Mouse (Mus musculus) mesoderm, embryonic 11.5 days (tissue): ENCODE measurements at regions not wholly inside any gene's neighbourhood (a gene's known extent, or its start where the extent isn't known, plus 50 kb on each side); places are given as distances from the start of the nearest gene placed in this dataset.

Source experiments
- DNase-seq: peaks from one replicate; pipeline ENCODE4 v3.0.0-alpha.2; 2012; ENCODE audit warnings: low read depth, low spot score

- DNase-seq, result no peak
Observed at GRCm38 (mm10) chr16:93392024-93392675, 211.7 kb downstream of the Setd4 start.

GRCm38 (mm10) chr16:93387578-93388116, 216.2 kb downstream of the Setd4 start:
- DNase-seq, result no peak

- DNase-seq, result no peak
Observed at GRCm38 (mm10) chr16:93384039-93384537, 219.8 kb downstream of the Setd4 start.

- no peak for DNase-seq
Observed at GRCm38 (mm10) chr16:93382945-93383344, 220.9 kb downstream of the Setd4 start.

- no peak for DNase-seq
Observed at GRCm38 (mm10) chr16:93380717-93381671, 222.9 kb downstream of the Setd4 start.

GRCm38 (mm10) chr16:93380117-93380516, 223.7 kb downstream of the Setd4 start:
- no peak for DNase-seq

- no peak for DNase-seq
Observed at GRCm38 (mm10) chr16:93379611-93380010, 224.3 kb downstream of the Setd4 start.

- DNase-seq, result no peak
Observed at GRCm38 (mm10) chr16:93374669-93375068, 229.2 kb downstream of the Setd4 start.

GRCm38 (mm10) chr16:93369766-93370146, 234.1 kb downstream of the Setd4 start:
- no peak for DNase-seq

GRCm38 (mm10) chr16:93368824-93369765, 234.8 kb downstream of the Setd4 start:
- DNase-seq, result no peak

- no peak for DNase-seq
Observed at GRCm38 (mm10) chr16:93367995-93368394, 235.9 kb downstream of the Setd4 start.

- DNase-seq, result no peak
Observed at GRCm38 (mm10) chr16:93367246-93367805, 236.5 kb downstream of the Setd4 start.

GRCm38 (mm10) chr16:93366383-93366941, 237.4 kb downstream of the Setd4 start:
- no peak for DNase-seq

- no peak for DNase-seq
Observed at GRCm38 (mm10) chr16:93365236-93365951, 238.5 kb downstream of the Setd4 start.

- no peak for DNase-seq
Observed at GRCm38 (mm10) chr16:93359772-93360171, 244.1 kb downstream of the Setd4 start.

GRCm38 (mm10) chr16:93358613-93359012, 245.2 kb downstream of the Setd4 start:
- DNase-seq, result no peak

- no peak for DNase-seq
Observed at GRCm38 (mm10) chr16:93358166-93358565, 245.7 kb downstream of the Setd4 start.

GRCm38 (mm10) chr16:93355204-93355899, 248.5 kb downstream of the Setd4 start:
- DNase-seq, result no peak

GRCm38 (mm10) chr16:93353971-93354370, 249.9 kb downstream of the Setd4 start:
- no peak for DNase-seq
